Mouse (Mus musculus): ENCODE data around the gene Lyrm9. TPM values are rescaled to one million over a fixed set of nuclear protein-coding genes. Genes with fewer than 3 reads are reported as not detected.

Lyrm9 gene
- polyA plus RNA-seq, 1 experiment from 2014 or later, result 30.9 TPM

GRCm38 (mm10) chr11:78837989-78838388, 11.6 kb downstream of the Lyrm9 start:
- DNase-seq (peak; percentile 80), ATAC-seq (ENCODE audit: low FRiP score, low TSS enrichment) (no peak)
- peaks cover 12% of the 10 kb centered on the region for H3K36me3 ChIP-seq (ENCODE audit: control insufficient read depth, insufficient read depth, low read length)
- H3K27me3 ChIP-seq (ENCODE audit: control insufficient read depth, insufficient read depth, low read length), result no peaks in the 10 kb centered on the region
- H3K4me1 ChIP-seq (ENCODE audit: control insufficient read depth, insufficient read depth, low read length), result no peaks in the 10 kb centered on the region
- 9% methylated on average over 11 of the region's 11 CpGs for WGBS
- H3K4me3 ChIP-seq (replicated peaks; ENCODE audit: low read depth, low read length), result no peak overlapping the region
- no peak overlapping the region for H3K27ac ChIP-seq (replicated peaks; ENCODE audit: low read depth, low read length)
- no peak overlapping the region for H3K9ac ChIP-seq (replicated peaks; ENCODE audit: low read length)
- H3K9me3 ChIP-seq (ENCODE audit: control insufficient read depth, low read length), result no peaks in the 10 kb centered on the region
- H3K4me2 ChIP-seq (ENCODE audit: low read length), result no peak overlapping the region

DNA sequence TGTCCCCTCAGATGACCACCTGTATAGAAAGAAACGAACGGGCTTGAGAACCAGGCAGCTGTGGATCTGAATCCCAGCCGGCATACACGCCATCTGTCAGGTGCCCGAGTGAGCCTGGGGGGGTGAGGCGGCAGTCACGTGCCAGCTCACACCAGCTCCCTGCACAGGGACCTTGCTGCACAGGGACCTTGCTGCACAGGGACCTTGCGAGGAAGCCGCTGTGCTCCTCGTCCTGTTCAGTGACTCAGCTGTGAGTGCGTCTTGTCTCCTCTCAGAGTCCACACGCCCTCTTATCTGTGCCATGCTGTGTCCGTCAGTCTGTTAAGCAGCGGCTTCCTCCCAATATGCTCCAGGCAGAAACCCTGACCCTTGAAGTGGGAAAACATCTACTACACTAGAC, 13.1 kb downstream of the Lyrm9 start:
- Histone ChIP-seq H3K9me3 (ENCODE audit: control insufficient read depth, low read length) (no peaks in the 10 kb centered on the region), H3K4me1 (ENCODE audit: control insufficient read depth, insufficient read depth, low read length) (no peaks in the 10 kb centered on the region), H3K4me2 (ENCODE audit: low read length) (no peak overlapping the region), H3K36me3 (ENCODE audit: control insufficient read depth, insufficient read depth, low read length) (peaks cover 12% of the 10 kb centered on the region), H3K27me3 (ENCODE audit: control insufficient read depth, insufficient read depth, low read length) (no peaks in the 10 kb centered on the region), H3K9ac (replicated peaks; ENCODE audit: low read length) (no peak overlapping the region), H3K4me3 (replicated peaks; ENCODE audit: low read depth, low read length) (no peak overlapping the region), H3K27ac (replicated peaks; ENCODE audit: low read depth, low read length) (no peak overlapping the region)
- WGBS, result 72% methylated on average over 14 of the region's 14 CpGs
- DNase-seq (no peak), ATAC-seq (ENCODE audit: low FRiP score, low TSS enrichment) (no peak)

DNA sequence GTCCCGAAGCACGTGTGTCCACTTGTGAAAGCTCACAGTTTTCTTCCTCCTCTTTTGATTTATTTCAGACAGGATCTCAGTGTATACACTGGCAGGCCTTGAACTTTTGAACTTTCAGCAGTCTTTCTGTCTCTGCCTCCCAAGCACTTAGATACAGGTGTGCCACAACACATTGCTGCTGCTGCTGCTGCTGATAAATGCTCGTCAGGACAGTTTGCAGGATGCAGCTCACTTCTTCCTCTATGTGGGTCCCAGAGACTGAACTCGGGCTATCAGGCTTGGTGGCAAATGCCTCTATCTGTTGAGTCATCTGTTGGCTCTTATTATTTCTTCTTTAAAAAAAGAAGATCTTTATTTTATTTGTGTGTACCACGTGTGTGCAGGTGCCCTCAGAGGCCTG, 13.8 kb downstream of the Lyrm9 start:
- no peak overlapping the region for H3K27ac ChIP-seq (replicated peaks; ENCODE audit: low read depth, low read length)
- 86% methylated on average over 5 of the region's 5 CpGs for WGBS
- ATAC-seq (ENCODE audit: low FRiP score, low TSS enrichment) (no peak), DNase-seq (no peak)
- H3K27me3 ChIP-seq (ENCODE audit: control insufficient read depth, insufficient read depth, low read length), result no peaks in the 10 kb centered on the region
- no peak overlapping the region for H3K4me2 ChIP-seq (ENCODE audit: low read length)
- H3K9ac ChIP-seq (replicated peaks; ENCODE audit: low read length), result no peak overlapping the region
- H3K9me3 ChIP-seq (ENCODE audit: control insufficient read depth, low read length), result no peaks in the 10 kb centered on the region
- no peak overlapping the region for H3K4me3 ChIP-seq (replicated peaks; ENCODE audit: low read depth, low read length)
- peaks cover 12% of the 10 kb centered on the region for H3K36me3 ChIP-seq (ENCODE audit: control insufficient read depth, insufficient read depth, low read length)
- H3K4me1 ChIP-seq (ENCODE audit: control insufficient read depth, insufficient read depth, low read length), result no peaks in the 10 kb centered on the region

- H3K27ac ChIP-seq (replicated peaks; ENCODE audit: low read depth, low read length), result no peak overlapping the region
- peaks cover 12% of the 10 kb centered on the region for H3K36me3 ChIP-seq (ENCODE audit: control insufficient read depth, insufficient read depth, low read length)
- H3K4me3 ChIP-seq (replicated peaks; ENCODE audit: low read depth, low read length), result no peak overlapping the region
- DNase-seq, result no peak
- WGBS, result 93% methylated on average over 8 of the region's 8 CpGs
- H3K9ac ChIP-seq (replicated peaks; ENCODE audit: low read length), result no peak overlapping the region
- H3K4me2 ChIP-seq (ENCODE audit: low read length), result no peak overlapping the region
- no peaks in the 10 kb centered on the region for H3K4me1 ChIP-seq (ENCODE audit: control insufficient read depth, insufficient read depth, low read length)
- no peak for ATAC-seq (ENCODE audit: low FRiP score, low TSS enrichment)
- no peaks in the 10 kb centered on the region for H3K9me3 ChIP-seq (ENCODE audit: control insufficient read depth, low read length)
- H3K27me3 ChIP-seq (ENCODE audit: control insufficient read depth, insufficient read depth, low read length), result no peaks in the 10 kb centered on the region
Measured at GRCm38 (mm10) chr11:78841987-78842386, 15.6 kb downstream of the Lyrm9 start.

DNA sequence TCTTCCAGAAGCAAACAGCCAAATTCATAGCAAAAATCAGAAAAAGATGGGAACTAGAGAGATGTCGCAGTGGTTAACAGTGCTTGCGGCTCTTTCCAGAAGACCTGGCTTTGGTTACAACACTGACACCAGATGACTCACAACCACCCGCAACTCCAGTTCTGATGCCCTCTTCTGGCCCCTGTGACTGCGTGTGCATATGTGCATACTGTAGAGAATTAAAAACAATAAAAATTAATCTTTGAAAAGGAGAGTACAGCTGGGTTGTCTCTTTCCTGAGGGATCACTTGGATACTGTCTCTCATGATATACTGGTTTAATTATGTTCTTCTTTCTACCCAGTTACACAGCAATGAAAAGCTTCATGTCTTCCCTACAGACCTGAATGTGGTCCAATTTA, 20.2 kb downstream of the Lyrm9 start:
- WGBS, result 96% methylated on average over 4 of the region's 4 CpGs
- H3K9ac ChIP-seq (replicated peaks; ENCODE audit: low read length), result no peak overlapping the region
- H3K27me3 ChIP-seq (ENCODE audit: control insufficient read depth, insufficient read depth, low read length), result no peaks in the 10 kb centered on the region
- H3K4me3 ChIP-seq (replicated peaks; ENCODE audit: low read depth, low read length), result no peak overlapping the region
- H3K4me1 ChIP-seq (ENCODE audit: control insufficient read depth, insufficient read depth, low read length), result no peaks in the 10 kb centered on the region
- no peaks in the 10 kb centered on the region for H3K9me3 ChIP-seq (ENCODE audit: control insufficient read depth, low read length)
- H3K36me3 ChIP-seq (ENCODE audit: control insufficient read depth, insufficient read depth, low read length), result no peaks in the 10 kb centered on the region
- ATAC-seq (ENCODE audit: low FRiP score, low TSS enrichment) (no peak), DNase-seq (no peak)
- H3K4me2 ChIP-seq (ENCODE audit: low read length), result no peak overlapping the region
- no peak overlapping the region for H3K27ac ChIP-seq (replicated peaks; ENCODE audit: low read depth, low read length)

GRCm38 (mm10) chr11:78847884-78848848, 21.8 kb downstream of the Lyrm9 start:
- no peak overlapping the region for H3K27ac ChIP-seq (replicated peaks; ENCODE audit: low read depth, low read length)
- ATAC-seq (ENCODE audit: low FRiP score, low TSS enrichment) (no peak), DNase-seq (no peak)
- H3K4me3 ChIP-seq (replicated peaks; ENCODE audit: low read depth, low read length), result no peak overlapping the region
- no peaks in the 10 kb centered on the region for H3K9me3 ChIP-seq (ENCODE audit: control insufficient read depth, low read length)
- 75% methylated on average over 7 of the region's 7 CpGs for WGBS
- no peaks in the 10 kb centered on the region for H3K27me3 ChIP-seq (ENCODE audit: control insufficient read depth, insufficient read depth, low read length)
- H3K4me1 ChIP-seq (ENCODE audit: control insufficient read depth, insufficient read depth, low read length), result no peaks in the 10 kb centered on the region
- H3K9ac ChIP-seq (replicated peaks; ENCODE audit: low read length), result no peak overlapping the region
- H3K4me2 ChIP-seq (ENCODE audit: low read length), result no peak overlapping the region
- no peaks in the 10 kb centered on the region for H3K36me3 ChIP-seq (ENCODE audit: control insufficient read depth, insufficient read depth, low read length)

DNA sequence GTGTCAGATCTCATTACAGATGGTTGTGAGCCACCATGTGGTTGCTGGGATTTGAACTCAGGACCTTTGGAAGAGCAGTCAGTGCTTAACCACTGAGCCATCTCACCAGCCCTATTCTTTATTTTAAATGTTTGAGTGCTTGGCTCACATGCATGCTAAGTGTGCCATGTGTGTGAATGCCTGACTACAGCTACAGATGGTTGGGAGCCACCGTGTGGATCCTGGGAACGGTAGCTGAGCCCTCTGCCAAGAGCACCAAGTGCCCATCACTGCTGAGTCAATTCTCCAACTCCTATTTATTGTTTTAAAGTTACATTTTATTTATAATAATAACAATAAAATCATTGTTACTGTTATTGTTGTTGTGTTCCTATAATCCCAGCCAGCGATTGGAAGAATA, 23.5 kb downstream of the Lyrm9 start:
- H3K9me3 ChIP-seq (ENCODE audit: control insufficient read depth, low read length), result no peaks in the 10 kb centered on the region
- DNase-seq, result no peak

DNA sequence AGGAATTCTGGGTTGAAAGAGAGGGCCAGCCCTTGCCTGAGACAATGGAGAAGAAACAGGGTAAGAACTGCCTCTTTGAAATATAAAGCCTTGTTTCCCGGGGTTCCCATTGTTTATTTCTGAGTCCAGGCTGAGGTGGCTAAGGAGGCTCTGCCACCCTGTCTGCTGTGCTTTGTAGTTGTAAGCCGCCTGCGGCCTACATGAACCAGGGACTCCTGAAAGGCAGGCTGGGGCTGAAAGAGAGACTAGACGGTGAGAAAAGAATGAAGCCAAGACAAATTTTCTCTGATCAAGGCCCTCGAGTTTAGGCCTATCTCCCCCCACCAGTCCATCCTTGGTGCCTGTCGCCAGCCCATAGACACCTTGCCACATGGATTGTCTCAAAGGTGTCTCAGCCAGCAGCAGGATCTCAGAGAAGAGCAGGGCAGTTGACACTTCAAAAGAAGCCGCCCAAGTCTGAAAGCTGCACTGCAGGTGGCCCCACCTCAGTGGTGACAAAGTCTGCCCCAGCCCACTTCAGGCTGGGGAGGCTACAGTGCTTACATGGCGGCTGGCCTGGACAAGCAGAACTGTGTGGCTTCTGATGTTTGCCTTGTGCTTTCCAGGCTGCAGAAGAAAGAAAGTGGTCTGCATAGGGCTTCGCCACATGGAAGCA, 25.0 kb downstream of the Lyrm9 start:
- no peaks in the 10 kb centered on the region for H3K27me3 ChIP-seq (ENCODE audit: control insufficient read depth, insufficient read depth, low read length)
- no peak for DNase-seq
- no peak for ATAC-seq (ENCODE audit: low FRiP score, low TSS enrichment)
- H3K4me3 ChIP-seq (replicated peaks; ENCODE audit: low read depth, low read length), result no peak overlapping the region
- 28% methylated on average over 9 of the region's 9 CpGs for WGBS
- no peaks in the 10 kb centered on the region for H3K36me3 ChIP-seq (ENCODE audit: control insufficient read depth, insufficient read depth, low read length)
- no peak overlapping the region for H3K9ac ChIP-seq (replicated peaks; ENCODE audit: low read length)
- no peaks in the 10 kb centered on the region for H3K4me1 ChIP-seq (ENCODE audit: control insufficient read depth, insufficient read depth, low read length)
- no peak overlapping the region for H3K4me2 ChIP-seq (ENCODE audit: low read length)
- no peak overlapping the region for H3K27ac ChIP-seq (replicated peaks; ENCODE audit: low read depth, low read length)
- H3K9me3 ChIP-seq (ENCODE audit: control insufficient read depth, low read length), result no peaks in the 10 kb centered on the region

More for the DNA sequence above, 23.5 kb downstream of the Lyrm9 start:
- no peak overlapping the region for H3K4me2 ChIP-seq (ENCODE audit: low read length)
- no peak overlapping the region for H3K9ac ChIP-seq (replicated peaks; ENCODE audit: low read length)
- no peaks in the 10 kb centered on the region for H3K36me3 ChIP-seq (ENCODE audit: control insufficient read depth, insufficient read depth, low read length)
- no peaks in the 10 kb centered on the region for H3K4me1 ChIP-seq (ENCODE audit: control insufficient read depth, insufficient read depth, low read length)
- H3K27me3 ChIP-seq (ENCODE audit: control insufficient read depth, insufficient read depth, low read length), result no peaks in the 10 kb centered on the region
- H3K27ac ChIP-seq (replicated peaks; ENCODE audit: low read depth, low read length), result no peak overlapping the region
- whole genome bisulfite sequencing, result 76% methylated on average over 3 of the region's 3 CpGs
- no peak overlapping the region for H3K4me3 ChIP-seq (replicated peaks; ENCODE audit: low read depth, low read length)
- ATAC-seq (ENCODE audit: low FRiP score, low TSS enrichment), result no peak

DNA sequence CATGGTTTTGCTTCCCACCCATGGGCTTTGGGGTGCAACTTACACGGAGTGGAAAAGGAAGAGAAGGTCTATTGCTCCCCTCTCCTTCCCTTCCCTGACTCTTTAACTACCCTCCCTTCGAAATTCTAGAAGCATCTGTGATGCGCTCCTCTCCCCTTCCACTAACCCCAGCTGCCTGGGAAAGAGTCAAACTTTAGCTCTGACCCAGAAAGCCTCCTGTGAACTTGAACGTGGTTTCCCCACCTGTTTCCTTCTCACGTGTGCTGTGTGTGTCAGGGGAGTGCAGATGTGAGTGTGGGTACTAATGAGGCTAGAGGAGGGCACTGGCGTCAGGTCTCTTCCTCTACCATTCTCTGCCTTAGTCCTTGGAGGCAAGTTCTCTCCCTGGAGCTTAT, 25.5 kb downstream of the Lyrm9 start:
- H3K9me3 ChIP-seq (ENCODE audit: control insufficient read depth, low read length), result no peaks in the 10 kb centered on the region
- H3K9ac ChIP-seq (replicated peaks; ENCODE audit: low read length), result no peak overlapping the region
- WGBS, result 62% methylated on average over 6 of the region's 6 CpGs
- H3K4me1 ChIP-seq (ENCODE audit: control insufficient read depth, insufficient read depth, low read length), result no peaks in the 10 kb centered on the region
- no peaks in the 10 kb centered on the region for H3K27me3 ChIP-seq (ENCODE audit: control insufficient read depth, insufficient read depth, low read length)
- no peak for DNase-seq
- H3K4me3 ChIP-seq (replicated peaks; ENCODE audit: low read depth, low read length), result no peak overlapping the region
- no peak for ATAC-seq (ENCODE audit: low FRiP score, low TSS enrichment)
- no peaks in the 10 kb centered on the region for H3K36me3 ChIP-seq (ENCODE audit: control insufficient read depth, insufficient read depth, low read length)
- H3K4me2 ChIP-seq (ENCODE audit: low read length), result no peak overlapping the region
- no peak overlapping the region for H3K27ac ChIP-seq (replicated peaks; ENCODE audit: low read depth, low read length)

All from midbrain, embryonic 14.5 days (tissue).